8 mouse cellular contexts compared by ENCODE assay signal in genomic region chr6:131292991-131293788, GRCm38 (mm10). TPM values are rescaled to one million over a fixed set of nuclear protein-coding genes. Genes with fewer than 3 reads are reported as not detected.
DNase-seq lines count a peak whose midpoint lies in the region; ATAC-seq and TF ChIP-seq lines count a peak whose summit lies in the region.

TSS of gene Magohb (minus strand) at chr6:131293244.

- H3K9me3 ChIP-seq in E14TG2a.4 (ENCODE audit: low read length): no peaks in the 10 kb centered on the region
- no peaks in the 10 kb centered on the region for H3K9me3 ChIP-seq in forebrain, embryonic 13.5 days (replicated peaks)
- no peaks in the 10 kb centered on the region for H3K9me3 ChIP-seq in liver, embryonic 15.5 days (replicated peaks)
- H3K9me3 ChIP-seq in neural tube, embryonic 11.5 days (ENCODE audit: control insufficient read depth, low read length): no peaks in the 10 kb centered on the region
- H3K9me3 ChIP-seq in stomach, embryonic 16.5 days (replicated peaks; ENCODE audit: control insufficient read depth, low read length): no peaks in the 10 kb centered on the region

- peak within 1 kb of the TSS; percentile 80 for H3K4me3 ChIP-seq in E14TG2a.4 (replicated peaks; ENCODE audit: low read length)
- peak within 1 kb of the TSS; percentile 58 for H3K4me3 ChIP-seq in forebrain, embryonic 13.5 days
- H3K4me3 ChIP-seq in liver, embryonic 15.5 days (replicated peaks): peak within 1 kb of the TSS; percentile 75
- H3K4me3 ChIP-seq in neural tube, embryonic 11.5 days (ENCODE audit: low read depth, low read length): peak within 1 kb of the TSS; percentile 61
- peak within 1 kb of the TSS; percentile 73 for H3K4me3 ChIP-seq in stomach, embryonic 16.5 days (replicated peaks; ENCODE audit: low read length)

- no peaks in the 10 kb centered on the region for H3K27me3 ChIP-seq in E14TG2a.4 (ENCODE audit: insufficient read depth, low read length)
- H3K27me3 ChIP-seq in forebrain, embryonic 13.5 days: no peaks in the 10 kb centered on the region
- no peaks in the 10 kb centered on the region for H3K27me3 ChIP-seq in liver, embryonic 15.5 days
- no peaks in the 10 kb centered on the region for H3K27me3 ChIP-seq in neural tube, embryonic 11.5 days (ENCODE audit: control insufficient read depth, insufficient read depth, low read length)
- H3K27me3 ChIP-seq in stomach, embryonic 16.5 days (ENCODE audit: control insufficient read depth, insufficient read depth, low read length): no peaks in the 10 kb centered on the region

- no peak for TF ChIP-seq CTCF in E14TG2a.4 (conservative IDR thresholded peaks at IDR 0.05; ENCODE audit: low read length)

- WGBS in forebrain, embryonic 13.5 days: under 1% methylated on average over 50 of the region's 51 CpGs
- 3% methylated on average over 51 of the region's 51 CpGs for WGBS in liver, embryonic 15.5 days (ENCODE audit: insufficient replicate concordance)
- WGBS in neural tube, embryonic 11.5 days: 3% methylated on average over 48 of the region's 51 CpGs
- 4% methylated on average over 50 of the region's 51 CpGs for WGBS in stomach, embryonic 16.5 days

- peaks cover 8% of the 10 kb centered on the region for H3K4me1 ChIP-seq in E14TG2a.4 (replicated peaks; ENCODE audit: low read depth, low read length)
- peaks cover 10% of the 10 kb centered on the region for H3K4me1 ChIP-seq in forebrain, embryonic 13.5 days
- H3K4me1 ChIP-seq in liver, embryonic 15.5 days (replicated peaks): peaks cover 25% of the 10 kb centered on the region
- H3K4me1 ChIP-seq in neural tube, embryonic 11.5 days (ENCODE audit: control insufficient read depth, insufficient read depth, low read length): 0 out of 2 replicates have a peak, but pooled peaks cover 3% of the 10 kb centered on the region
- peaks cover 6% of the 10 kb centered on the region; the same call in 1 of the 2 replicates for H3K4me1 ChIP-seq in stomach, embryonic 16.5 days (ENCODE audit: control insufficient read depth, insufficient read depth, low read length)

- H3K27ac ChIP-seq in forebrain, embryonic 13.5 days: no peak within 1 kb of the TSS
- H3K27ac ChIP-seq in liver, embryonic 15.5 days (replicated peaks): peak within 1 kb of the TSS; percentile 65
- H3K27ac ChIP-seq in neural tube, embryonic 11.5 days (ENCODE audit: low read depth, low read length): no peak within 1 kb of the TSS
- peak within 1 kb of the TSS; percentile 89 for H3K27ac ChIP-seq in stomach, embryonic 16.5 days (ENCODE audit: low read length)

- peak; percentile 70 for ATAC-seq in cerebellum, adult (ENCODE audit: insufficient number of reproducible peaks, low FRiP score, low TSS enrichment)
- ATAC-seq in forebrain, embryonic 13.5 days: peak; percentile 91
- peak; percentile 79 for ATAC-seq in liver, embryonic 15.5 days (ENCODE audit: insufficient read depth)
- peak; percentile 86 for ATAC-seq in neural tube, embryonic 11.5 days (ENCODE audit: insufficient read depth, low FRiP score, low TSS enrichment)
- ATAC-seq in stomach, embryonic 16.5 days (ENCODE audit: insufficient read depth, low FRiP score): peak; percentile 83

- H3K9ac ChIP-seq in forebrain, embryonic 13.5 days: peak within 1 kb of the TSS; percentile 74
- H3K9ac ChIP-seq in liver, embryonic 15.5 days: peak within 1 kb of the TSS; percentile 61
- peak within 1 kb of the TSS; percentile 77 for H3K9ac ChIP-seq in neural tube, embryonic 11.5 days (ENCODE audit: low read length)
- peak within 1 kb of the TSS; percentile 72 for H3K9ac ChIP-seq in stomach, embryonic 16.5 days (ENCODE audit: low read length)

- intact Hi-C loops in heart, postnatal 10 days (cut with DNase I): loop anchor here (2.0 to 5.0 kb wide), 2 partner anchors 60 to 124 kb away; partner anchors contain the start of gene Styk1

- H3K4me2 ChIP-seq in forebrain, embryonic 13.5 days: peak within 1 kb of the TSS; percentile 64
- peak within 1 kb of the TSS; percentile 82 for H3K4me2 ChIP-seq in liver, embryonic 15.5 days
- H3K4me2 ChIP-seq in neural tube, embryonic 11.5 days (ENCODE audit: low read depth): peak within 1 kb of the TSS; percentile 57
- peak within 1 kb of the TSS; percentile 84 for H3K4me2 ChIP-seq in stomach, embryonic 16.5 days (ENCODE audit: low read depth, low read length)

- H3K36me3 ChIP-seq in E14TG2a.4 (ENCODE audit: insufficient read depth, low read length): 0 out of 2 replicates have a peak, but pooled peaks cover 1% of the 10 kb centered on the region
- H3K36me3 ChIP-seq in forebrain, embryonic 13.5 days (ENCODE audit: poor library complexity, severe bottlenecking): peaks cover 2% of the 10 kb centered on the region
- H3K36me3 ChIP-seq in liver, embryonic 15.5 days (replicated peaks): peaks cover 3% of the 10 kb centered on the region; the same call in 1 of the 2 replicates
- H3K36me3 ChIP-seq in neural tube, embryonic 11.5 days (ENCODE audit: control insufficient read depth, insufficient read depth, low read length): no peaks in the 10 kb centered on the region; the same call in 1 of the 2 replicates
- H3K36me3 ChIP-seq in stomach, embryonic 16.5 days (ENCODE audit: control insufficient read depth, insufficient read depth, low read length): no peaks in the 10 kb centered on the region

- peak; percentile 86 to 92 for DNase-seq in heart, postnatal 10 days
- DNase-seq in kidney, postnatal 4 days: peak; percentile 94 to 95
- DNase-seq in neural tube, embryonic 11.5 days (ENCODE audit: low spot score): peak; percentile 88

RNA-seq across cellular contexts. Expression of gene Magohb, which starts in this region (rescaled TPM):
- 57.7 and 64.1 TPM in 2 replicates for polyA plus RNA-seq in forebrain, embryonic 13.5 days (2015; fragmentation: Nextera tagmentation; extraction: Ambion mirVana)
- 10 to 100 TPM; 11.0 to 12.4 TPM for total RNA-seq in heart, postnatal 10 days (2021)
- 17.8 and 23.5 TPM in 2 replicates for polyA plus RNA-seq in liver, embryonic 15.5 days (2015; fragmentation: Nextera tagmentation; extraction: Ambion mirVana)
- 51.0 and 59.5 TPM in 2 replicates for polyA plus RNA-seq in neural tube, embryonic 11.5 days (2014; fragmentation: Nextera tagmentation; extraction: Ambion mirVana)
- polyA plus RNA-seq in stomach, embryonic 16.5 days (2015; fragmentation: Nextera tagmentation; extraction: Ambion mirVana): 42.4 and 51.3 TPM in 2 replicates

Comparison
In these comparisons a context has a peak if more than half of its experiments do, and no peak if none do; other contexts are left out.
1. H3K27ac ChIP-seq: peak in liver, embryonic 15.5 days (single experiment) and stomach, embryonic 16.5 days (single experiment); none in forebrain, embryonic 13.5 days (single experiment) and neural tube, embryonic 11.5 days (single experiment).
2. Peak in every context shown above with its lines, with median percentiles within 50 percentile points of each other: H3K4me3 ChIP-seq, ATAC-seq, H3K4me2 ChIP-seq, H3K9ac ChIP-seq and DNase-seq.